Mouse (Mus musculus) embryonic fibroblast, embryonic 13.5 days (primary cell): ENCODE results near the gene Cnot10.

Source experiments
- CTCF ChIP-seq: IDR thresholded peaks from 2 replicates; pipeline ENCODE4 v1.5.1; 2011; ENCODE audit warnings: mild to moderate bottlenecking, control low read depth, low read length, moderate library complexity, borderline replicate concordance; ENCODE audit not compliant: insufficient read depth
- POLR2A ChIP-seq: IDR thresholded peaks from 2 replicates; pipeline ENCODE4 v1.6.1; 2011; ENCODE audit warnings: low read depth, mild to moderate bottlenecking, control low read depth, low read length, moderate library complexity

GRCm38 (mm10) chr9:114682193-114682592 lies 42.2 kb upstream of the Cnot10 start:
- TF ChIP-seq CTCF (no peak), POLR2A (no peak)
